Mouse (Mus musculus) limb, embryonic 12.5 days (tissue): ENCODE measurements around the gene Atp6v1fnb. TPM values are rescaled to one million over a fixed set of nuclear protein-coding genes. Genes with fewer than 3 reads are reported as not detected.

Experiments
- ATAC-seq: fragments of 200-750 bp; cut with Nextera tagmentation; 2 replicates; pipeline ENCODE4 v1.8.0; 2017; ENCODE audit warnings: low read depth, moderate TSS enrichment; ENCODE audit not compliant: insufficient number of reproducible peaks, insufficient read depth, low FRiP score, low TSS enrichment
- H3K27ac ChIP-seq: fragments of 300-500 bp; sonication (generic); 2 replicates; pipeline ENCODE4 v1.5.1; 2016; ENCODE audit warnings: mild to moderate bottlenecking, moderate library complexity
- H3K27me3 ChIP-seq: fragments of 300-500 bp; sonication (generic); 2 replicates; pipeline ENCODE4 v1.6.1; 2016; ENCODE audit warnings: mild to moderate bottlenecking, moderate library complexity
- H3K36me3 ChIP-seq: fragments of 300-500 bp; sonication (generic); 2 replicates; pipeline ENCODE4 v1.6.1; 2016; ENCODE audit warnings: mild to moderate bottlenecking, moderate library complexity
- H3K4me1 ChIP-seq: fragments of 300-500 bp; sonication (generic); replicated peaks from 2 replicates; pipeline ENCODE4 v1.6.1; 2016
- H3K4me2 ChIP-seq: fragments of 300-500 bp; sonication (generic); 2 replicates; pipeline ENCODE4 v1.6.1; 2016; ENCODE audit warnings: mild to moderate bottlenecking, moderate library complexity
- H3K4me3 ChIP-seq: fragments of 300-500 bp; sonication (generic); replicated peaks from 2 replicates; pipeline ENCODE4 v1.5.1; 2016; ENCODE audit warnings: mild to moderate bottlenecking
- H3K9ac ChIP-seq: fragments of 300-500 bp; sonication (generic); replicated peaks from 2 replicates; pipeline ENCODE4 v1.6.1; 2016; ENCODE audit warnings: mild to moderate bottlenecking, moderate library complexity
- H3K9me3 ChIP-seq: fragments of 300-500 bp; sonication (generic); 2 replicates; pipeline ENCODE4 v1.6.1; 2016; ENCODE audit warnings: mild to moderate bottlenecking, moderate library complexity
- WGBS: fragments of 180-500 bp; shearing (Covaris S2); methylation state at CpG from one replicate; pipeline ENCODE4 v1.1.7; 2016; 5-methylcytosine and 5-hydroxymethylcytosine counted together
- polyA plus RNA-seq: library from polyadenylated mRNA; unstranded; fragments of >200 nt; fragmentation: Nextera tagmentation; extraction: Ambion mirVana; gene quantifications from 2 replicates; pipeline ENCODE4 v1.2.1, GENCODE M21; 2016

Atp6v1fnb gene
- polyA plus RNA-seq, 1 experiment from 2014 or later = 0.64 TPM

DNA sequence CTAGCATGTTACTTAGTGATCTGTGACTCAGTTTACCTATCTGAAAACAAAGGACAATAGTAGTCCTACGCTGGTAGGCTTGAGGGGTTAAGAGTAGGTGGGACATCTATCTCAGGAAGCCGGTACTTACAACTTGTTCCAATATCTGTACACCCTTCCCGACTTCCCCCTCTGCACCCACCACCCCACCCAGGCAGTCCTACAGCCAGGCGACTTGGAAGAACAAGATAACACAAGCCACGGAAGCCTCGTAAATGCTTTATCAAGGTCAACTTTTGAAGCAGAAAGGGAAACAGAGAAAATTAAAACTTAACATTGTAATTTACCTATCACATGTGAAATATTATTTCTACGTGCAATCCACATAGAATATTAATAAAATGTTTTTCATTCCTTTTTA is 28.9 kb downstream of the Atp6v1fnb start:
- H3K4me2 ChIP-seq = no peak overlapping the region
- no peak for ATAC-seq
- H3K4me3 ChIP-seq = no peak overlapping the region
- no peak overlapping the region for H3K9ac ChIP-seq
- H3K27ac ChIP-seq = no peak overlapping the region
- no peaks in the 10 kb centered on the region for H3K9me3 ChIP-seq
- peaks cover 82% of the 10 kb centered on the region for H3K36me3 ChIP-seq
- peaks cover 14% of the 10 kb centered on the region for H3K27me3 ChIP-seq
- H3K4me1 ChIP-seq = no peaks in the 10 kb centered on the region
- 96% methylated on average over 7 of the region's 7 CpGs for WGBS

DNA sequence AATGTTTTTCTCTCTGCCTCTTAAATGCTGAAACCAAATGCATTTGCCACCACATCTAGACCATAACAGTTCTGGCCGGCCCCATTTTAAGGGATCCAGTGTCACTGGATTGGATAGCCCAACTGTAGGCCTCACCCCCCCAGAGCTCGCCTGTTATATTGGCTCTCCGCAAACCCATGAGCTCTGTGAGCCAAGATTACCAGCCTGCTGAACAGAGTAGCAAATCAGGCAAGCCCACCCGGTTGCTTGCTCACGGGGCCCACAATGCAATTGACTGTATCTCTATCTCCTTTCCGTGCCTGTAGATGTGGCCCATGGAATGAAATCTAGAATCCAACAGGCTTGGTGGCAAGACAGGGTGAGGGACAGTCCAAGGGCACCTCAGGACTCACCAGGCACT is 29.6 kb downstream of the Atp6v1fnb start:
- no peak overlapping the region for H3K27ac ChIP-seq
- no peak overlapping the region for H3K4me3 ChIP-seq
- H3K9ac ChIP-seq = no peak overlapping the region
- 86% methylated on average over 6 of the region's 6 CpGs for WGBS
- no peak for ATAC-seq
- peaks cover 1% of the 10 kb centered on the region for H3K4me1 ChIP-seq
- H3K36me3 ChIP-seq = peaks cover 78% of the 10 kb centered on the region
- H3K4me2 ChIP-seq = no peak overlapping the region
- peaks cover 14% of the 10 kb centered on the region for H3K27me3 ChIP-seq
- H3K9me3 ChIP-seq = no peaks in the 10 kb centered on the region

DNA sequence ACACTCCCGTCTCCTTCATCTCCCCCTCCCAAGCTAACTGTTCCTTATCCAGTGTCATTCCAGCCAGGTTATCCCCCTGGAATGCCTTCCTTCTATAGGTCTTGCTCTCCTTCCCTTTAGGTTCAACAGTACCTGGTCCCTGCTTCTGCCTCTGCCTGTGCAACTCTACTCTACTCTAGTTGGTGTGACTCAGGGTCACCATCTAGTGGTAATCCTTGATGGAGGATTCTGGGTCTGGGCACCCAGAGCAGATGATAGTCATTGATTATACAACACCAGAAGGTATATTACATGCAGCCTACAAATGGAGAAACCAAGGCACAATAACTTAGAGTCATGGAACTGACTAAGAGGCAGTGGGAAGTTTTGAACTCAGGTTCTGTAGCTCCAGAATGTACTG is 30.4 kb downstream of the Atp6v1fnb start:
- Histone ChIP-seq H3K36me3 (peaks cover 70% of the 10 kb centered on the region), H3K27me3 (peaks cover 6% of the 10 kb centered on the region)
- WGBS = 85% methylated on average over 1 of the region's 1 CpGs

DNA sequence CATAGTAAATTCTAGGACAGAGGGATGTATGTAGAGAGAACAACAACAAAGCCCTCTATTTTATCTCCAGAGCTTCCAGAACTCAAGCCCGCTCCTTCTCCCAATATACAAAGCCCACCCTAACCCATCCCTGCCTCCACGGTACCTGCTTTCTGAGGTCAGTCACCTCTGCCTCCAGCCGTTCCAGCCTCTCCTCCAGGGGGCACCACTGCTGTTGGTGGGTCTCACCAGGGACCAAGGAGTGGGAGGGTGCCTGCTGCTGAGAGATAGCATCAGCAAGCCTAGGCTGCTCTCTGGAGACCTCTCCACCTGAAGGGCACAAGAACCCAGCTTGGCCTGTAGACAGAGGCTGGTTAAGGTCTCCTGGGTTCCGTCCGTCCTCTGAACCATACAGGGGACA is 34.3 kb downstream of the Atp6v1fnb start:
- H3K4me2 ChIP-seq = no peak overlapping the region; the same call in 1 of the 2 replicates
- H3K36me3 ChIP-seq = peaks cover 36% of the 10 kb centered on the region
- no peak overlapping the region for H3K4me3 ChIP-seq
- 86% methylated on average over 5 of the region's 5 CpGs for WGBS
- no peak overlapping the region for H3K9ac ChIP-seq
- ATAC-seq = no peak
- H3K27me3 ChIP-seq = no peaks in the 10 kb centered on the region
- no peak overlapping the region for H3K27ac ChIP-seq
- no peaks in the 10 kb centered on the region for H3K9me3 ChIP-seq
- H3K4me1 ChIP-seq = peaks cover 38% of the 10 kb centered on the region

More for the DNA sequence above, 30.4 kb downstream of the Atp6v1fnb start:
- ATAC-seq = no peak
- no peak overlapping the region for H3K9ac ChIP-seq
- no peak overlapping the region for H3K4me3 ChIP-seq
- H3K4me1 ChIP-seq = peaks cover 9% of the 10 kb centered on the region
- H3K27ac ChIP-seq = no peak overlapping the region
- no peaks in the 10 kb centered on the region for H3K9me3 ChIP-seq
- H3K4me2 ChIP-seq = no peak overlapping the region

DNA sequence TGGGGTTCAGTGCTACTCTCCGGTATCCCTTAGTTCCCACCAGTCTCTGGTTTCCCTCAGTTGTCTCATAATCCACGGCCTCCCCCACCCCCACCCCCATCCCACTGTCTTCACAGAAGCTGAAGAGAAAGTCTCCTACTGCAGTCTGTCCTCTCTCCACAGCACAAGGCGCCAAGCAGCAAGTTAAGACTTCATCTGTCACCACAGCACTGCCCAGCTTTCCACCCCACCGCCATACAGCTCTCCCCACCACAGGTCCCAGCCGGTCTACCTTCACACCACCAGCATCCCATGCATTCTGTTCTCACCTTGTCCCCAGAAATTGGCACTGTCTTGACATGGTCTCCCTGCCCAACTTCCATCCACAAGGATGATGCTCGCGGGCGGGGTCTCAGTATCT is 35.6 kb downstream of the Atp6v1fnb start:
- Histone ChIP-seq H3K27me3 (no peaks in the 10 kb centered on the region), H3K9me3 (no peaks in the 10 kb centered on the region), H3K4me3 (peak overlapping the region; percentile 69), H3K9ac (peak overlapping the region; percentile 79), H3K4me2 (peak overlapping the region; percentile 69), H3K36me3 (peaks cover 23% of the 10 kb centered on the region), H3K27ac (no peak overlapping the region), H3K4me1 (peaks cover 45% of the 10 kb centered on the region)
- peak; percentile 30; the same call in 1 of the 2 replicates for ATAC-seq
- 11% methylated on average over 8 of the region's 8 CpGs for WGBS

DNA sequence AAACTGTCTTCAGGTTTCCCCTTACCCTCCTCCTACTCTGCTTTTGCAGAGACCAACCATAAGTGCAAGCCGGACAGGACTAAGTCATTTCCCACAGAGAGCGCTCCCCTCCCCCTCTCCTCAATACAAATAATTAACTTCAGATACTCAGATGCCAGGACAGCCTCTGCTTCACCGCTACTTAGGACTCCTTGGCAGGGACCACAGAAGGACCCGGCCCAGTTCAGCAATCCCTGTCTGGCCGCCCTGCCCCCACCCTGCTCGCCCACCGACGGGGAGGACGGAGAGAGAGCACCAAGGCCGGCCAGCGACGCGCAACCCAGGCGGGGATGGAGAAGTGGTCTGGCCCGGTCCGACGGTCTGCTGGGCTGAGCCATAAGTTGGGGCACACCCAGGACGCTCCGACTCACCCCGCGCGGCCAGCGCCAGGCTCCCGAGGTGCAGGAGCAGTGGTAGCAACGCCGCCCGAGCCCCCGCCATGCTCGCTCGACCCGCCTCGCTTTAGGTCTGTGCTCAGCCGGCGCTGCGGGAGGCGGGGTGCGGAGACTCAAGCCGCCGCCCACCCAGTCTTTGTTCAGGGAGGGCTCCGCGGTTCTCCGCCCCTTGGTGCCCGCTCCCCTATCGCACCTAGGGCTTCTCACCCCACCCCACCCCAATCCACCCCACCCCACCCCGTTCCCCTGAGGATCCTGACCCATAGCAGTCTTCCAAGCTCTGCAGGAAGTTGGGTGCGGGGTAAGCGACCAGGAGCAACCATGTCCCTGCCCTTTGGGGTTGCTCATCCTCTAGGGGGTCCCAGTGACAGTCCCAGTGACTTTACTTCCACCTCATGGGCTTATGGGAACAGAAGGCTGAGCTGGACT is 36.4 kb downstream of the Atp6v1fnb start, which contains the start of gene Kcp:
Kcp (minus strand) TSS at position 506 of the 863 bp plus-strand sequence.
- peak within 1 kb of the TSS; percentile 79 for H3K9ac ChIP-seq
- H3K27me3 ChIP-seq = no peaks in the 10 kb centered on the region
- peak; percentile 56 for ATAC-seq
- peak within 1 kb of the TSS; percentile 69 for H3K4me2 ChIP-seq
- H3K4me1 ChIP-seq = peaks cover 45% of the 10 kb centered on the region
- H3K27ac ChIP-seq = peak within 1 kb of the TSS; percentile 78
- peaks cover 15% of the 10 kb centered on the region for H3K36me3 ChIP-seq
- H3K9me3 ChIP-seq = no peaks in the 10 kb centered on the region
- H3K4me3 ChIP-seq = peak within 1 kb of the TSS; percentile 69
- under 1% methylated on average over 47 of the region's 47 CpGs for WGBS

DNA sequence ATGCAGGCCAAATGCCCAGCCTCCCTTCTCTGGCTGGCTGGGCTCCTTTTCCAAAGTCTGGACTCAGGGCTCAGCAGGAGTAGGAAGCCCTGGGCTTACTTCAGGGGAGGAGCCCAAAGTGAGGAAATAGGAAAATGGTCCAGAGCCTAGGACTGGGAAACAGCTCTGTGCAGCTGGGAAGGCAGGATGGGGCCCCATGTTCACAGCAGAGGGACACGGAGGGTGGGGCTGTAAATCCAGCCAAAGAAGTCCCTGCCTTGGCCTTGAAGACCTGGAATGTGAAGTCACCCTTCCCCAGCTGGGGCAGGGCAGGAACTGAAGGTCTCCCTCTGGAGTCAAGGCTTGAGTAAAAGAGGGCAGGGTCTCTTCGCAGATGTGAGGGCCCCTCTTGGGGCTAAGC is 37.8 kb downstream of the Atp6v1fnb start:
- H3K4me3 ChIP-seq = no peak overlapping the region
- no peak overlapping the region for H3K9ac ChIP-seq
- H3K4me2 ChIP-seq = 0 out of 2 replicates have a peak overlapping the region, but pooled peaks have one; percentile 3
- WGBS = 16% methylated on average over 2 of the region's 2 CpGs
- no peak for ATAC-seq
- H3K9me3 ChIP-seq = no peaks in the 10 kb centered on the region
- H3K27ac ChIP-seq = peak overlapping the region; percentile 76
- no peaks in the 10 kb centered on the region for H3K27me3 ChIP-seq
- H3K36me3 ChIP-seq = peaks cover 5% of the 10 kb centered on the region
- peaks cover 58% of the 10 kb centered on the region for H3K4me1 ChIP-seq

DNA sequence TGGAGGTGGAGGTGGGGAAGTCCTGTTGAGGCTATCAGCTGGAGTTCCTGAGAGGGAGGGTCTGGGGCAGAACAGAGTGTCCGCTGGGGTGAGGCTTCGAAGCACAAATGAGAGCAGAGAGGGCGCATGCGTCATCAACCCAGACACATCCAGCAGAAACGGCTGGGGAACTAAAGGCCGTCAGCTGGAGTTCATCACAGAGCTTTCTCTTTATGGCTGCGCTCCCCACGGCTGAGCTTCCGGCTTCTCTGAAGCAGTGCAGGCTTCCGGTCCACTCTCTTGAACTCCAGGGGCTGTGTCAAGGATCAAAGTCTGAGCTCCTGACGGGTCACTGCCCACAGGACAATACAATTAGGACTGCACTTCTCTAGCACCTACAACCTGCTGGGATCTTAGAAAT is 42.0 kb downstream of the Atp6v1fnb start:
- H3K27ac ChIP-seq = peak overlapping the region; percentile 88
- H3K9ac ChIP-seq = peak overlapping the region; percentile 47; the same call in 1 of the 2 replicates
- under 1% methylated on average over 11 of the region's 11 CpGs for WGBS
- no peaks in the 10 kb centered on the region for H3K27me3 ChIP-seq
- no peaks in the 10 kb centered on the region for H3K36me3 ChIP-seq
- peak overlapping the region; percentile 25 for H3K4me3 ChIP-seq
- H3K9me3 ChIP-seq = no peaks in the 10 kb centered on the region
- peak overlapping the region; percentile 50 for H3K4me2 ChIP-seq
- peaks cover 37% of the 10 kb centered on the region for H3K4me1 ChIP-seq
- peak; percentile 72; the same call in 1 of the 2 replicates for ATAC-seq

DNA sequence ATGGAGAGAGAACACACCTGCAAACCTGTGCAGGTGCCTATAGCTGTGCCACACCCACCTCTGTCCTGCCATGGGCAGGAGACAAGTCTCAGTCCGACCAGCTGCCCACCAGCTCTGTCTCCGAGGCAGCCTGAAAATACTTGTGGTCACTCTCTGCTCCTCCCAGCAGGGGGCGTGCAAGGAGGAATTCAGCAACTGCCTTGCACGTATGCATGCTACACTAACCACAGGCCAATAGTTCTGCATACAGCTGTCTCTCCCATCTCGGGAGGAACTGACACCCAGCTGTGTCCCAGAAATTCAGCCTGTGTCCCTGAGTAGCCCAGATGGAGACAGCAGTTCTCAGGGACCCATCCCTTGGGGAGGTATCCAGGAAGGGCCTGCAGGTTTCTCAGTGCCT is 45.9 kb downstream of the Atp6v1fnb start:
- no peak overlapping the region for H3K4me3 ChIP-seq
- no peak overlapping the region for H3K4me2 ChIP-seq
- 6% methylated on average over 5 of the region's 5 CpGs for WGBS
- H3K4me1 ChIP-seq = peaks cover 13% of the 10 kb centered on the region
- H3K9ac ChIP-seq = no peak overlapping the region
- no peak for ATAC-seq
- no peaks in the 10 kb centered on the region for H3K36me3 ChIP-seq
- H3K9me3 ChIP-seq = no peaks in the 10 kb centered on the region; the same call in 1 of the 2 replicates
- H3K27ac ChIP-seq = no peak overlapping the region
- no peaks in the 10 kb centered on the region for H3K27me3 ChIP-seq

DNA sequence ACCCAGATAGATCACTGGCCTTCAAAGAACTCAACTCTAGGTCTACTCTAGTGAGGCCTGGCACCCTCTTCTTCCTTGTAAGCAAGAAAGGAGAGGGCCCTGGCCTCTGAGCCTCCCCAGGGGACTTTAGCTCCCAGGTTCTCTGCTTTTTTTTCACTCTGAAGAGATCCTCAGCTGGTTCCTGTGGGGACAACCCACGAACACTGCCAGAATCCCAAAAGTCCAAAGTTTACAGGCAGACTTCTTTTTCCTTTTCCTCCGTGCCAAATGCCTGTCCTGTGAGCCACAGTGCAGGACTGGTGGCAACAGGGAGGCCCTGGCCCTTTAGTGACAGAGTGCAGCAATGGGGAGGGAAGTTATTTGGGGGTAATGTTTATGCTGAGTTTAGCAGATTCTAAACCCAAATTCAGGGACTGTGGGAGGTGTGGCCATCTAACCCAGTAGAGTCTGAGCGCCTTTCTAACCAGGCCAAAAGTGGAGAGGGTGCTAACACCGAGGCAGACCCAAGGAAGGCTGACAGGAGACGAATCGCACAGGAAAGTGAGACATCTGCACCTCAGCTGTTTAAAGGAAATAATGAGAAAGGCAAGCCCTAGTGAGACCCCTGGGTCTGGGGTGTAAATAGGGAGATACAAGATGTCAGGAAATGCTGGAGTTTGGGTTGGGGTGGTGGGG is 51.5 kb downstream of the Atp6v1fnb start:
- no peak for ATAC-seq
- H3K4me2 ChIP-seq = no peak overlapping the region
- H3K27me3 ChIP-seq = peaks cover 21% of the 10 kb centered on the region
- no peaks in the 10 kb centered on the region; the same call in 1 of the 2 replicates for H3K9me3 ChIP-seq
- peaks cover 11% of the 10 kb centered on the region for H3K4me1 ChIP-seq
- no peak overlapping the region for H3K27ac ChIP-seq
- H3K9ac ChIP-seq = no peak overlapping the region
- no peaks in the 10 kb centered on the region for H3K36me3 ChIP-seq
- no peak overlapping the region for H3K4me3 ChIP-seq
- WGBS = 54% methylated on average over 6 of the region's 6 CpGs
